Mouse (Mus musculus) urinary bladder, adult 18-20 months (tissue): ENCODE results near the gene Hpca.

Experiments used
- DNase-seq, 2 experiments: peaks; one replicate each; pipeline ENCODE4 v3.0.0; 2022; ENCODE audit warnings: low spot score in 2 of 2, mixed read lengths in 2 of 2

Gene Hpca

DNA sequence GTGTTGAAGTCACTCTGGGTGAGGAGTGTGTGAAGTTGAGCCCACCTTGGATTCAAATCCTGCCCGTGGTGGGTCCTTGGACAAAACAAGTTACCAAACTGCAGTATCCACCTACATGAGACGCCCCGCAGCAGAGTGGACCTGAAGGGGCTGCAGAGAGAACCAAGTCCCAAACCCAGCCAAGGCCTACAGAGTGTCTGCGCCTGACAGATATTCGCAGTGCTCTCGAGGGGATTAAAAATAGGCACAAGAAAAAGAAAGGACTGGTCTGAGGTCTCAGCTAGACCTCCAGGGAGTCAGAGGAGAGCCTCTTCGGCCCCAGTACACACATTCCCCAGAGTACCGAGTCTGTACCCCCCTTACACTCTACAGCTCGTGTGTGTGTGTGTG lies 14.3 kb upstream of the Hpca start:
- no peak for DNase-seq

DNA sequence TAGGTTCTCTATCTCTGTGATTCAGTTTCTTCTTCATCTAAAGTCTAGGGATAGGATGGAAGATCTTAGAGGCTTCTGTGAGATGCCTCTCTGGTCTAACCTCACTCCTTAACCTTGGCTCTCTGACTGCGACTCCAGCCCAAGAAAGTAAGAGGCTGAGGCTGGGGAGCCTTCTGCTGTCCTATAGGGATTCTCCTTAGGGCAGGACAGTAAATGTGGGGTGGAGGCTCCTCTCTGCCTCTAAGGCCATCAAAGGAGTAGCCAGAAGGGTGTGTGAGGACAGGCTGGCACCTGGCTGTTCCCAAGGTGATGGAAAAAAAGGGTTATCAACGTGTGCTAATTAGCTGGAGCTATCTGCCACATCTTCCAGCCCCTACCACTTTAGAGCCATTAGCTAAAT lies 13.8 kb upstream of the Hpca start:
- DNase-seq = no peak

DNA sequence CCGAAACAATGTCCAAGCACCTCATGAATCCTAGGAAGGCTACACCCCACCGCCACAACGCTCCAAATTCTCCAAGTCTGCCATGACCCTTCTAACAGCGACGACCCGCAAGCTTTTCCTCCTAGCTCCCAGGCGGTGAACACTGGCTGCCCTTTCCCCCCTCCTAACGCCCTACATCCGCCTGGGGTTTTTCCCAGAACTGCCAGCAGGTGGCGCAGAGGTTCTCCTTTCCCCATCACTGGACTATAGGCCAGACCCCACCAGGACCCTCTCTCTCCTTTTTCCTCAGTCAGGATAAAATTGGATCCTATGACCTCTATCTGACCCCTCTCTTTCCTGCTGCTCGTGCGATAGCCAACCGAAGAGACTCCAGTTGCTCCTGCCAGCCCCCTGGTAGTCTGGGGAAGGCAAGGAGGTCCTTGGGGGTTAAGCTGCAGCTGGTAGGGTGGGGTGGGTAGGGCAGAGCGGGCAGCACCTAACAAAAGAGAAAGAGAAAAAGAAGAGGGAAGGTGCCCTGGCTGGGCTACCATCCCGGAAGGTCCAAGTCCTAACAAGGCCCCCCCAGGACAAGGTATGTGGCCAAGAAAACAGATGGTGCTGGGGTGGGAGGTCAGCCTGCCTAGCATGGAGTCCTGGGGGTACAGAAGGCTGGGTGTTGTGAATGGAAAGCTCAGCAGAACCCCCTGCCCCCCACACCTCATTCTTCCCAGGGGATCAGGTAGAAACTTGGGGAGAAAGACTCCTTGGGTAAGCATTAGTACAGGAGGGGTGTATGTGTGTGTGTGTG lies 13.2 kb upstream of the Hpca start:
- DNase-seq = no peak

DNA sequence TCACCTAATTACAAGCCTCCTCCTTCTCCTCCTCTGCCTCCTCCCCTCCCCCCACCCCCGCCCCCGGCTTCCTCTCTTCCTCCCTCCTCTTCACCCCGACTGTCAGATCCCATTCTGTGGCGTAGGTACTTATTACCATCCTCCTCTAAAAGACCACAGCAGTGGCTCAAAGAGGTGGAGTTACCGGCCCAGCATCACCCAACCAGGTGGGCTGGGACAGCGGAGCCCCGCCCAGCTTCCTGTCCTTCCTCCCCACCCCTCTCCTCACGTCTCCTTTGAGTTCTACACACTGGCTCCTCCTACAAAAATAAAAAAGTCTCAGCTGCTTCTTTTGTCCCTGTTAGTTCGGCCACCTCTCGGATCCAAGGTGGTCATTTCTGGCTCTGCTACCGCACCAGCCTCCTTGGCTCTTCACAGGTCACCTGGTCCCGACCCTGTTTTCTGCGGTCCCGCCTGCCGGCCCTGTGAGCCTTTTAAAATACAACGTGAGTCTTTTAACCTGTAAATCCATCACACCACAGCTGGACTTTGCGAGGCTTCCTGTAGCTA lies 9.0 kb upstream of the Hpca start:
- DNase-seq = no peak

DNA sequence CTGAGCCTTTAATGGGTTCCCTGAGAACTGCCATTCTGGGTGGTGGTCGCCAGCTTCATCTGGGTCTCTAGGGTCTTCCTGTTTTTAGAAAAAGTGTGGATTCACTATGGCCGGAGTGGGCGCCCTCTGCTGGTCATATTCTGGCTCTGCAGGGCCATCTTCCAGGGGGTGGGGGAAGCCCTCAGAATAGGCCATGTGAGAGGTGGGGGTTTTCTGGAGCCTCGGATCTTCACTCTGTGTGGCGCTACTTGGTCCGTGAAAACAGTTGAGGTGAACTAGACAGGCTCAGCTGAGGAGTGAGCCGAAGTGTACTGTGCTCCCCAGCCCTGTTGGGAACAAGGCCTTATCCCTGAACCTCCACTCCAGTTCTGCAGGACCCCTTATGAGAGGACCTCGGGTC lies 8.3 kb upstream of the Hpca start:
- DNase-seq = no peak

DNA sequence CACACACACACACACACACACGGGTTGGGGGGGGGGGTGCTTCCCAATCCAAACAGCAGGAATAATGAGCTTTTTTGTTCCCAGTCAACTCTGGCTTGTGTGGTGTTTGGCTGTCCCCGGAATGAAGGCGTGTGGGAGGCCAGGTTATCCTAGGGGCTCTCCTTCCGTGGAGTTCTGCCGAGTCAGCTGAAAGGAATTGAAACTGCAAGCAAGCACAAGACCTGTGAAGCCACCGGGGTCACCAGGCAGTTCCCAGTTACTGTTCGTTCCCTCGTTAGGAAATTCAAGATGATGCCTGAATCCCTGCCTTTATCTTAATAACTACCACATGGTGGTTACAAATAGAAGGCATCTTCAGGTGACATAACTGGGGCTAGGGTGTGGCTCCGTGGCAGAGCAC lies 7.6 kb upstream of the Hpca start:
- DNase-seq = no peak

DNA sequence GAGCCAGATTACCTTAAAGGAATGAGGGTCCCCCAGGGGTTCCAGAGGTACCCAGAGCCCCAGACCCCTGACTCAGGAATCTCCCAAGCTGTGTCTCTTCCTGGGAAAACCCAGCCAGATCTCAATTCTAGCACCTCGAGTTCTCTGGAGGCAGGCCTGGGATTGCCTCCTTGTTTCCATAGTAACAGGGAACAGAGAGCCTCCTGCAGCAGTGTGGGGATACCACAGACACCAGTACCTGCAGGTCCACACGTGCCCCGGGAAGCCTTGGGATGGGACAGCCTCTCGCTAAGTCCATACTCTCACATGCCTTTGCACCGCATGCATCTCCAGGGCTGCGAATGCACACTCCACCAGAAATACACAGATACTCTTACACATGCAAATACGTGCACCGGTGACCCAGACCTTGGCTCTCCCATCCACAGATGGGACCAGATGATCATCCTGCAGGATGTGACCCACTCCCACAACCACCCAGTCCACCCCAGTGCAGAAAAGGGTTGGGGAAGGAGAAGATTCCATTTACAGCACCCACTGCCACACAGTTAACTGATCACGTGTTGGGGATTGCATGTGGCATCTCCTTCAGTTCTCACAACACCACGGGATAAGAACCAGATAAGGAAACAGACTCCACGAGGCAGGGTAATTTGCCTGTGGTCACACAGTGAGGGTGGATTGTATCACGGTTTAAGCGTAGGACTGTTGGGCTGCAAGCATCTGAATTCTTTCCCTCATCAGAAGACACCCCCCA lies 6.9 kb upstream of the Hpca start:
- no peak for DNase-seq

DNA sequence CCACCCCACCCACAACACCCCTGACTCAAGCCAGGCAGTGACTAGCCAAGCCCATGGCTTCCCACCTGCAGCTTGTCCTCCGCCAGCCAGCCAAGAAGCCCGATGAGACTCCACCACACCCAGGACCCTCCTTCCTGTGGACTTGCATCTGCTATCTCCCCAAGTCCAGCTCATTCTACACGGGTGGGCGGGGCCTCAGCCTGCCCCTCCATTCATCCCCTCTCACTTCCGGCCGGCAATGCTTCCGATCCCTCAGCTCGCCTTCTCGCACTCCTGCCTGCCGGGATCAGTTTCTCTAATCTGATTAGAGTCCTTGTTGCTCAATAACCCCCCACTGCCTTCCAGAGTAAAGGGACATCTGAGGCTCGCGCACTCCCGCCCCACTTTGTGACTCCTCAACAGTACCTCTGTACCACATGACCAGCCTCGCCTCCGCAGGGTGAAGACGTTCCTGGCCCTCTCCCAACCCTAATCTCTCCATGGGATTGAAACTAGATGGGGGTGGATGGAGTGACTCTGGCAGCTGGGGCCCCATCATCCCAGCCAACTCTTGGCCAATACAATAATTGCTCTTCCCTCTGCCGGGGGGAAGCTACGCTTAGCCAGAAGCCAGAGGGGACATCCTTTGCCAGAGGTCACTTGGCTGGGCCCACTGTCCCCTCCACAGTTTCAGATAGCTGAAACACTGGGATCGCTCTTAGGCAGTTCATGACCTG lies 4.1 kb upstream of the Hpca start:
- DNase-seq = peak in 1 of 2 experiments; percentile 24

DNA sequence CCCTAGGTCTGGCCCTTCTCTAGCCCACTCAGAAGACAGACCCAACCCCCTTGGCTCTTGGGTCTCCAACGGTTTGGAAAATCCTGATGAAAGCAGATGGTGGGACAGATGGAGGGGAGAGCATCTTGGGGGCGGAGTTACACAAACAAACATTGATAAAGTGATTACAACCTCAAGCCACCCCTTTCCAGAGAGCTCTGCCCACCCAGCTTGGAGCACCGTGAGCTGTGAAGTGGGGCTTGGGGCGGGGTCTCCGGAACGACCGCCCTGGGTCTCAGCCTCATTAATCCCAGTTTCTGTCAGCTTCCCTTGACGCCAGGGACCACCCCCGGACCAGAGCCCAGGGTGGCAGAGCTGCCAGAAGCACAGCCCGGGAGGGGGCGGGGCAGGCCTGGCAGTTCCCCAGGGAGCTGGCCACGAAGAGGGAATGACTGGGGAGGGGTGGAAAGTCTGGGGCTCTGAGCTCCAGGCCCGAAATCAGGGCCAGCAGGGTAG lies 2.9 kb upstream of the Hpca start:
- no peak for DNase-seq

DNA sequence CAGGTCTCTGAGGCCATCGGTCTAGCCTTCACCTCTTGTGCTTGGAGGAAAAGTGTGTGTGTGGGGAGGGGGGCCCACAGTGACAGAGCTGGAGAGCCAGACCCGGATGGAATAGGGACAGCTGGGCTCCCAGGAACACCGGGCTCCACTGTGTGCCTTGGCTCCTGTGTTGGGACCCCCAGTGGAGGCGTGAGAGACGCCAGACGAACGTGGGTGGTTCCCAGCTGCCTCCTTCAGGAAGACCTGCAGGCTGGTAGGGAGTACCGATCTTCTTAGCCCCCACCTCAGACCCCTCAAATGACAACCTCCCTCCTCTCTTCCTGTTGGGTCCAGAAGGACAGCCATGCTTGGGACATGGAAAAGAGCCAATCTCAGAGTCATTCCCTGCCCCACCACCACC lies 883 bp upstream of the Hpca start:
- no peak for DNase-seq

DNA sequence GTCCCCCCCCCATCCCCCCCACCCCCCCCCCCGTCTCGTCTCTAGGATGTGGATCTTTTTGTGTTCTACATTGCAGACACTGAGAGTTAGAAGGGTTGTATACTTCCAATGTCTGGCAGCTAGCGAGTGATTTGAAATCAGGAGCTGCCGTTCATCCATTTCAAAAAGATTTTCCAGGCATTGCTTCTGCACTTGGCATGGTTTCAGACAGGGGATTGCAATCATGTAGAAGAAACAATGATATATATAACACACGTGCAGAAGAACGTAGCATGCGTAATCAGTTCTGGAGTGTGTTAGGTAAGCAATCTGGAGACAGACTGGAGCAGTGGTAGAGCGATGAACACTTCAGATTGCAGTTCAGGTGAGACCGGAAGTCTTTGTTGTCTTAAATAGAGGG lies 271 bp upstream of the Hpca start:
- no peak for DNase-seq

DNA sequence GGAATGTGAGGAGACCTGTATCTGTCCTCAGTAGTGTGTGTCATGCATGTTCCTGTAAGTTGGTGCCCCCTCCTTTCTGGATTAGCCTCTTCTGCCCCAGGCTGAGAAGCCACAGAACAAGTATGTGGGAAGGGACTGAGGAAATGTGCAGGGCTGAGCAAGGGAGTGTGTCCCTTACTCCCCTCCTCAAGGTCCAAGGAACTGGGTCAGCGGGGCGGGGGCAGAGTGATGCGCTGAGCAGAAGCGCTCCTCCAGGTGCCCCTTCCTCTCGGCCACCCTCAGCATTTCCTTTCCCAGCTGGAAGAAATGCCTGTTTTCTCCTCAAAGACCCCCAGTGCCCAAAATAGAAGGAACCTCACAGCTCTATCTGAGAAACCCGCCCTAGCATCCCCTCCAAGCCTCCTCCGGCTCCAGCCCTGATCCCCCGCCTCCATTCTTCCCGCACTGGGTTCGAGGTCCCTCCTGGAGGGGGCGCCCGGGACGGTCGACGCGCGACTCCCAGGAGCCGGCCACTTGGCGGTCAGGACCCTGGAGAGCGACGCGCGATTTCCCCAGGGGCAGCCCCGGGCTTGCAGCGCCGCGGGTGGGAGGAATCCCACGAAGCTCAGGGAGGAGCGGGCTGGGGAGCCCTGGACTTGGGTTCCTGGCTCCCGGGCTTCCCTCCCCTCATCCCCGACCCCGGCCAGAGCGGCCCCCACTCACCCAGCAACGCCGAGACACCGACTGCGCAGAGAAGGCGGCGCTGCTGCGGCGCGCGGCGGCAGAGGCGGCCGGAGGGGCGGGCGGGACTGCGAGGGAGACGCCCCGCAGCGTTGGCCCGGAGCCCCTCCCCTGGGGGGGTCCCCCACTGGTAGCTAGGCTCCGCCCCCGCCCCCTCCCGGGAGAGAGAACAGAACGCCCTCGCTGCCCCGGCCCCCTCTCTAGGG lies 1.1 kb downstream of the Hpca start:
- no peak for DNase-seq

DNA sequence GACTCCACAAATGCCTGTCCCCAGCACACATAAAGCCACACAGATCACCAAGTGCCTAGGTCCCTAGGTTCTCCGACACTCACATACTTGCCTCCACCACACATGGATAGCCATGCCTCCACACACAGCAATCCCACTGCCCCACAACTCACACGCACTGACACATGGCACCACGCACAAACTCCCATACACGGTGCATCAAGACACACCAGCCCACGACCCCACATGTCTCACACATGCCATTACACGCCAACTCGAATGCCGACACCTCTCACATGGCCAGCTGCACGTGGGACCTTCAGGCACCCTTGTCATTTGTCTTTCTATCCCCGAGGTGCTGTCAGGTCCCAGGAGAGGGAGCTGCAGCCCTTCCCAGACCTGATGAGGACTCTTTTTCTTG lies 2.1 kb downstream of the Hpca start:
- DNase-seq = no peak

DNA sequence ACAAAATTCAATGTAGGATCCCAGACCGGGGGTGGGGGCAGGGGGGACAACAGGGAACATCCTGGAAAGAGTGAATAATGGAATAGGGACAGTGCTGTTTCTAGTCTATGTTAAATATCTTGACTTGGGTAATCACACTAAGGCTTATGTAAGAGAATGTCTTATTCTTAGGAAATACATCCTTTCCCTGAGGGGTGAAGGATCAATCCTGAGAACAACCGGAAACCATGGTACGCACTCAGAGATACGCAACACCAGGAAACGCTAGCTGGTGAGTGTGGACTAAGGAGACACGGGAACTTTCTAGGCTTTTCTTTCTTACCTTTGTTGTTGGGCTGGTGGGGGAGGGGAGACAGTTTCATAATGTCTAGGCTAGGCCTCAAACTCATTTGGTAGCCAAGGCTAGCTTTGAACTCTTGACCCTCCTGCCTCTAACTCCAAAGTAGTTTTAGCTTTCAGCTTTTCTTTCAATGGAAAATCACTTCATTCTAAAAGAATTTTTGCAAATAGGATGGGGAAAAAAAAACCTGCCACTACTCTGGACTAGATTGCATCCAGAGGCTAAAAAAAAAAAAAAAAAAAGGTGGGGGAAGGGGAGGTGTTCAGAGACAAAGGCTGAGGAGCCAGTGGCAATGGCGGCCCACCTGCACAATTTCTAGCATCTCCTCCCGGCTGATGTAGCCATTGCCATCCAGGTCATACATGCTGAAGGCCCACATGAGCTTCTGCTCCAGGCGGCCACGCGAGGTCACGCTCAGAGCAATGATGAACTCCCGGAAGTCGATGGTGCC lies 3.9 kb downstream of the Hpca start:
- DNase-seq = no peak

DNA sequence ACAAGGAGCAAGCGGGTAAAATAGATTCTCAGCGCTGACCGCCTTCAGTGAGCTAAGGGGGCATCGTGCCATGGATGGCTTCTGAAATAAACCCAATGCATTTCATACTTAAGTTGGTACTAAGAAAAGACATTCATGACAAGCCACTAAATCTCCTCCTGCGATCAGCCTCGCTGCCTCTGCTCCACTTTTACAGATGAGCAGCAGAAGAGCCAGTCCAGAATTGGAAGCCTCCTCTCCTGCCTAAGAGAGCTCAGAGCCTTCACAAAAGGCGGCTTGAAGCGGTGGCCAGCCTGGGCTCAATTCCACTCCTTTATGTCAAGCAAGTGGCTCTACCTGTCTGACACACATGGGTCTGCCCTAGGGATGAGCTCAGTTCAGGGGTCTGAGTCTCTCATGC lies 5.1 kb downstream of the Hpca start:
- no peak for DNase-seq

DNA sequence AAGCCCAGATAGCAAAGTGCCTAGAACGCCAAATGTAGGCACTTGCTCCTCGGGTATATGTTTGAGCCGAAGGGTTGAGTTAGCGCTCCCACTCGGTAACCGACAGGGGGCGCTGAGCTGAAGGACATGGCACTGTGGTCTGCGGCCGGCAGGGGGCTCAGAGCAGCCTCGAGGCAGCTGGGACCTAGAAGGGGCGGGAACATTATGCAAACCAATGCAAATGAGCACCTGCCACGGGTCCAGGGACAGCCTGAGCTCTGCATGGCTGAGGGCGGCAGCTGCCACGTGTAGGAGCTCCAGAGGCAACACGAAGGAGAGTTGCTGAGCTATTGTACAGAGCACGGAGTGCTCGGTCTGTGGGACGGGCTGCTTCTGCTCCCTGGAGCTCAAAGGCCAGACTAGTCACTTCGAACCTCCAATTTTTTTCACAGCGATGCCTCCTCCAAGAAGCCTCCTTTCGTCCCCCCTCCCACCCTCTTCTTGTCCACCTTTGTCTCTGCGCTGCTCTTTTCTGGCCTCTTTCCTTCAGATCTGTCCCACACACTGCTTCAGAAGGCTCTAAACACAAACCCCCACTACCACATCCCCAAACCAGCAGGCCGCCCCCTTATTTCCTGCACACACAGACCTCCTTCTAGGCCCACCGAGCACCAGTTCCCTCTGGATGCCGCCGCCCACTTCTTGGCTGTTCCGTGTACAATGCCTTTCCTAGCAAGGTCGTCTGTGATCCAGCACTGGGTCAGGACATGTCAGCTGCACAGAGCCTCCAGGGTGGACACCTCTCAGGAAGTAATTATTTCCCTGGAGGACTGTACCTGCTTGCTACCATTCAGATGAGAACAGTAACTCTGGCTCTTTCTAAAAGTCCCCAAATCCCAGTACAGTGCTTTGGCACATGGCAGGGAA lies 8.5 kb downstream of the Hpca start:
- DNase-seq = no peak

DNA sequence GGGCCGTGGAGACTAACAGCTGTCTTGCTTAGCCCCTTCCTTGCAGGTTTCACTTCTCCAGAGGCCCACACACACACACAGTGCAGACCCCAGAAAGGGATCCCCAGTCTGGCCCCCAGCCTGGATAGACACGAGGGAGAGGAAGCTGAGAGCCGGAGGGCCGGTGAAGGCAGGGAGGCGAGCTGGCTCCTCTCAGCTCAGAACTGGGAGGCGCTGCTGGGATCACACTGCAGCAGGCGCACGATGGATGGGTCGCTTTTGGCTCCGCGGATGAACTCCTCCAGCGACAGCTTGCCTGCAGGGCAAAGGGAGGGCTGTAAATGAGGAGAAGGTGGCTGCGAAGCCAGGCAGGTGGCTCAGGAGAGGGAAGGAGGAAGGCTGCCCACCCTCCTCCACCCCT lies 9.6 kb downstream of the Hpca start:
- no peak for DNase-seq

DNA sequence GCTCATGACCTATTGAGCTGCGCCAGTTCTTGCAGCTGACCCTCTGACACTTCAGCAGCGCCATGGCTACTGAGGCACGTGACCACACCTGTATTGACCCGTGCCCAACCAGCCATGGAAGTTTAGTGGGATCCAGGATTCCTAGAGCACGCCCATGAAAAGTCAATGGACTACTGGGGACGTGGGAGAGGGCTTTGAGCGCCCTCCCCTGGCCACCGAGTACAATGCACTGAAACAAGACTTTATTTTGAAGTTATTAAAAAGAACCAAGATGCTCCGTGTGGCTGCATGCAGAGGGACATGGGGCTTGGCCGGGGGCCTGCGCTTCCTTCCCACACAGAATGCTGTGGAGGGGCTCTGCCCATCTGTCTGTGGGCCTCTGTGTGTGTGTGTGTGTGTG lies 10.5 kb downstream of the Hpca start:
- no peak for DNase-seq

DNA sequence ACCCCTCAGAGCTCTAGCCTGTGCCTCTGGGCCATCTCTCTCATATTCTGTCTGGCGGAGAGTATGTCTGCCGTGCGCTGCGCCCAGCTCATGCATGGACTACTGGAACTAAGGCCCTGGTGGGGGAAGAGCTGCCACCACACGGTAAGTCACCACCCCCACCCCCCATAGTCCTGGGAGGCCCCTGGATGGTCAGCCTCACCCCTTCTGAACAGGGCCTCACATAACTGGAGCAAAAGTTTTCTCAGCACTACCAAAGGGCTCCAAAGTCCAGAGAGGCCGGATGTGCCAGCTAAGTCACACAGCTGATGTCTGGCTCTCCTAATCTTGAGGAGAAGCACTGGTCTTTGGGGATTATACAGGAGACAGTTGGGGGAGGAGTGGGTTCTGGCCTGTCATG lies 11.0 kb downstream of the Hpca start:
- DNase-seq = no peak
